Mouse (Mus musculus) brain, embryonic 14.5 days (tissue): ENCODE measurements around the gene Znrd1as. TPM values are rescaled to one million over a fixed set of nuclear protein-coding genes. Genes with fewer than 3 reads are reported as not detected.
A peak's percentile ranks its signal among the peaks of the same experiment; 100 is the strongest.

Experiments used
- DNase-seq: peaks from one replicate; pipeline ENCODE4 v3.0.0-alpha.2; 2011; ENCODE audit warnings: low read depth
- CTCF ChIP-seq: fragments of 200-500 bp; IDR thresholded peaks from 2 replicates; pipeline ENCODE4 v1.5.1; 2012; ENCODE audit warnings: inconsistent platforms, mild to moderate bottlenecking, moderate library complexity, borderline replicate concordance; ENCODE audit not compliant: insufficient read depth, insufficient read length; ENCODE audit errors: extremely low read depth
- POLR2A ChIP-seq: fragments of 200-500 bp; IDR thresholded peaks from 2 replicates; pipeline ENCODE4 v1.6.1; 2012; ENCODE audit warnings: mild to moderate bottlenecking, inconsistent platforms, borderline replicate concordance; ENCODE audit not compliant: poor library complexity, insufficient read depth, insufficient read length, severe bottlenecking; ENCODE audit errors: extremely low read depth
- polyA plus RNA-seq: library from polyadenylated mRNA; depleted of rRNA; stranded (reverse); fragments of >200 nt; gene quantifications from 2 replicates; pipeline ENCODE4 v1.2.3, GENCODE M21; 2012

Gene Znrd1as
- polyA plus RNA-seq, 1 experiment: 3.5 TPM

GRCm38 (mm10) chr17:36931130-36931529 is 27.3 kb upstream of the Znrd1as start:
- no peak for DNase-seq
- TF ChIP-seq CTCF (no peak), POLR2A (no peak)

- TF ChIP-seq CTCF: no peak
- no peak for TF ChIP-seq POLR2A
- no peak for DNase-seq
Measured at GRCm38 (mm10) chr17:36931806-36932205, 26.6 kb upstream of the Znrd1as start.

- no peak for TF ChIP-seq POLR2A
- TF ChIP-seq CTCF: no peak
- DNase-seq: no peak
Measured at GRCm38 (mm10) chr17:36938056-36938455, 20.3 kb upstream of the Znrd1as start.

GRCm38 (mm10) chr17:36942391-36942790 is 16.0 kb upstream of the Znrd1as start:
- TF ChIP-seq POLR2A: no peak
- TF ChIP-seq CTCF: no peak
- DNase-seq: peak; percentile 55

GRCm38 (mm10) chr17:36942791-36943471 is 15.5 kb upstream of the Znrd1as start, which contains the start of gene Rnf39:
Rnf39 (plus strand) TSS chr17:36942918.
- no peak for DNase-seq
- no peak for TF ChIP-seq CTCF
- TF ChIP-seq POLR2A: no peak

GRCm38 (mm10) chr17:36943691-36944090 is 14.7 kb upstream of the Znrd1as start:
- TF ChIP-seq POLR2A (no peak), CTCF (no peak)
- DNase-seq: no peak

GRCm38 (mm10) chr17:36944121-36944775 is 14.1 kb upstream of the Znrd1as start:
- TF ChIP-seq POLR2A: no peak
- TF ChIP-seq CTCF: peak; percentile 33; the same call in 1 of the 2 replicates

GRCm38 (mm10) chr17:36947051-36947819 is 11.2 kb upstream of the Znrd1as start:
- TF ChIP-seq POLR2A: 0 out of 2 replicates have a peak, but pooled peaks have one; percentile 11
- TF ChIP-seq CTCF: peak; percentile 37; the same call in 1 of the 2 replicates
- peak; percentile 72 for DNase-seq

More at GRCm38 (mm10) chr17:36944121-36944775, 14.1 kb upstream of the Znrd1as start:
- no peak for DNase-seq

- no peak for TF ChIP-seq CTCF
- no peak for TF ChIP-seq POLR2A
- DNase-seq: no peak
Measured at GRCm38 (mm10) chr17:36948286-36948685, 10.1 kb upstream of the Znrd1as start.

GRCm38 (mm10) chr17:36949265-36949664 is 9.1 kb upstream of the Znrd1as start:
- TF ChIP-seq POLR2A (no peak), CTCF (no peak)
- DNase-seq: no peak

GRCm38 (mm10) chr17:36950981-36951947 is 7.1 kb upstream of the Znrd1as start, which contains the start of gene Ppp1r11:
Ppp1r11 (minus strand) TSS chr17:36951741.
- DNase-seq: peak; percentile 100
- TF ChIP-seq POLR2A (peak; percentile 43; the same call in 1 of the 2 replicates), CTCF (no peak)
